Mouse (Mus musculus) cerebellum, adult 2 months (tissue): Measurements from ENCODE around the gene Apof.

Source experiments
- CTCF ChIP-seq: fragments of 200-500 bp; IDR thresholded peaks from 2 replicates; pipeline ENCODE4 v1.5.1; 2011; ENCODE audit warnings: low read depth, mild to moderate bottlenecking, control low read depth, low read length, moderate library complexity, borderline replicate concordance; ENCODE audit not compliant: insufficient read depth
- POLR2A ChIP-seq: fragments of 200-500 bp; IDR thresholded peaks from 2 replicates; pipeline ENCODE4 v1.6.1; 2011; ENCODE audit warnings: low read length, control low read depth, borderline replicate concordance; ENCODE audit not compliant: insufficient read depth

- TF ChIP-seq CTCF (no peak), POLR2A (no peak)
Measured at GRCm38 (mm10) chr10:128269206-128269910, 887 bp downstream of the Apof start.
